Mouse (Mus musculus): ENCODE measurements around the gene Pgm2. TPM values are rescaled to one million over a fixed set of nuclear protein-coding genes. Genes with fewer than 3 reads are reported as not detected.

Gene Pgm2
- total RNA-seq, 2 experiments from 2014 or later = 12.2 to 14.4 TPM

- no peak for DNase-seq (ENCODE audit: low spot score in 2 of 2)
These were observed 47.5 kb downstream of the Pgm2 start for GRCm38 (mm10) chr5:64140202-64140601.

GRCm38 (mm10) chr5:64144315-64144714 lies 51.6 kb downstream of the Pgm2 start:
- DNase-seq (ENCODE audit: low spot score in 2 of 2) = no peak

GRCm38 (mm10) chr5:64146384-64147005 lies 53.7 kb downstream of the Pgm2 start:
- no peak for DNase-seq (ENCODE audit: low spot score in 2 of 2)

- DNase-seq (ENCODE audit: low spot score in 2 of 2) = no peak
These were observed 56.7 kb downstream of the Pgm2 start for GRCm38 (mm10) chr5:64149184-64150127.

- no peak for DNase-seq (ENCODE audit: low spot score in 2 of 2)
These were observed 60.6 kb downstream of the Pgm2 start for GRCm38 (mm10) chr5:64153319-64153718.

GRCm38 (mm10) chr5:64155861-64156550 lies 63.3 kb downstream of the Pgm2 start, which contains the start of gene Tbc1d1:
Gene Tbc1d1 (plus strand): TSS chr5:64156305.
- DNase-seq (ENCODE audit: low spot score in 2 of 2) = peak in 1 of 2 experiments; percentile 31

- no peak for DNase-seq (ENCODE audit: low spot score in 2 of 2)
These were observed 63.8 kb downstream of the Pgm2 start for GRCm38 (mm10) chr5:64156579-64156978.

- no peak for DNase-seq (ENCODE audit: low spot score in 2 of 2)
These were observed 65.2 kb downstream of the Pgm2 start for GRCm38 (mm10) chr5:64157926-64158325.

- no peak for DNase-seq (ENCODE audit: low spot score in 2 of 2)
These were observed 65.8 kb downstream of the Pgm2 start for GRCm38 (mm10) chr5:64158501-64158900.

GRCm38 (mm10) chr5:64159065-64159780 lies 66.5 kb downstream of the Pgm2 start:
- DNase-seq (ENCODE audit: low spot score in 2 of 2) = no peak

- DNase-seq (ENCODE audit: low spot score in 2 of 2) = peak; percentile 35 to 57
These were observed 67.3 kb downstream of the Pgm2 start for GRCm38 (mm10) chr5:64159781-64160704.

GRCm38 (mm10) chr5:64160705-64161391 lies 68.1 kb downstream of the Pgm2 start:
- no peak for DNase-seq (ENCODE audit: low spot score in 2 of 2)

- no peak for DNase-seq (ENCODE audit: low spot score in 2 of 2)
These were observed 69.2 kb downstream of the Pgm2 start for GRCm38 (mm10) chr5:64161917-64162316.

- no peak for DNase-seq (ENCODE audit: low spot score in 2 of 2)
These were observed 69.8 kb downstream of the Pgm2 start for GRCm38 (mm10) chr5:64162582-64162981.

- DNase-seq (ENCODE audit: low spot score in 2 of 2) = no peak
These were observed 71.7 kb downstream of the Pgm2 start for GRCm38 (mm10) chr5:64164414-64164813.

- no peak for DNase-seq (ENCODE audit: low spot score in 2 of 2)
These were observed 73.1 kb downstream of the Pgm2 start for GRCm38 (mm10) chr5:64165826-64166225.

GRCm38 (mm10) chr5:64168990-64169540 lies 76.3 kb downstream of the Pgm2 start:
- no peak for DNase-seq (ENCODE audit: low spot score in 2 of 2)

GRCm38 (mm10) chr5:64172884-64173283 lies 80.1 kb downstream of the Pgm2 start:
- DNase-seq (ENCODE audit: low spot score in 2 of 2) = no peak

GRCm38 (mm10) chr5:64173302-64173701 lies 80.6 kb downstream of the Pgm2 start:
- DNase-seq (ENCODE audit: low spot score in 2 of 2) = no peak
